Mouse (Mus musculus): ENCODE measurements around the gene Car14.
"Not testable (repeated sequence)": the region's sequence is repeated elsewhere in the genome, so short reads cannot be mapped to it uniquely, and the experiment has no call there.

- TF ChIP-seq GATA1, TAL1 (IDR thresholded peaks at IDR 0.05; ENCODE audit: low read length): not testable (repeated sequence)
Measured at GRCm38 (mm10) chr3:95893606-95894316, 10.7 kb downstream of the Car14 start, which contains the start of gene Aph1a.
